Mouse (Mus musculus) heart, postnatal 10 days (tissue): Measurements from ENCODE around the gene Phldb2. TPM values are rescaled to one million over a fixed set of nuclear protein-coding genes. Genes with fewer than 3 reads are reported as not detected.

Experiments
- DNase-seq, 2 experiments: peaks; one replicate each; pipeline ENCODE4 v3.0.0; 2021
- intact Hi-C: fragments of 180-260 bp; cut with DNase I; formaldehyde crosslinking; loops from one replicate; pipeline ENCODE4 v1.15.1; 2025
- total RNA-seq, 2 experiments: library from RNA; stranded (reverse); gene quantifications; 2 replicates each; pipeline ENCODE4 v1.2.3; 2021

The Phldb2 gene
- total RNA-seq, 2 experiments from 2014 or later: 39.9 to 61.7 TPM

DNA sequence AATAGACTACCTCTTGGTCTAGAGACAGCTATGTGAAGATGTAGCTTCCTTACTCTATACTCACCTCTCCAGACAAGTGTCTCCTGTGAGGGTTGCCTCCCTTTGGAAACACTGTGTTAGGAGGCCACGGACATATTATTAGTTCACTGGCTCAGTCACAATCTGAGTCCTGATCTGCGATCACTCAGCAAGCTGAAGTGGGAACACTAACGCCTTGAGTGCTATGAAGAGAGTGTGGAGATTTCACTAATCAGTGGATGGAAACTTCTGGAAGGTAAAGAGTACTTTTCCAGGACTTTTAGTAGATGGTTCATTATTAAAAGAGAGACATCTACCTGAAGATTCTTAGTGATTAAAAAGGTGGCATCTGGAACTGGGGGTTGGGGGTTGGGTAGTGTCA, 54.9 kb downstream of the Phldb2 start:
- intact Hi-C loops: loop anchor here (5.0 kb wide), 1 partner anchor 54 kb away; the partner anchor contains the start of gene Phldb2
- no peak for DNase-seq

DNA sequence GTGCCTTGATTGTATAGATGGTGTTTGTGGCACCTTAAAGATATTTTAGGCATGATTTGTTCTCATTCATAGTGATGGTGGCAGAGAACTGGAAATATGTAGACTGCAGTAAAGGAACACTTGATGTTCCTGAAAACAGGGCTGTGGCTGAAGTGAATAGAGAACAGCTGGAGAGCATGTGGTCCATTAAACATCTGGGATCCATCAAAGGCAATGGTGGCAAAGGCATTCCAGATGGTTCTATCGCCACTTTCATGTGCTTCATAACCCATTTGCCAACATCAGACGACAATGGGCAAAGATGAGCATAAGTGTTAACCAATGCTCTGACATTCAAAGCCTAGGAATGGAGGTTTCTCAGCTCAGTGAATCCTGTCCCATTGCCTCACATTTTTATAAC, 56.8 kb downstream of the Phldb2 start:
- DNase-seq: no peak
- intact Hi-C loops: loop anchor here (5.0 kb wide), 1 partner anchor 56 kb away; the partner anchor contains the start of gene Phldb2

DNA sequence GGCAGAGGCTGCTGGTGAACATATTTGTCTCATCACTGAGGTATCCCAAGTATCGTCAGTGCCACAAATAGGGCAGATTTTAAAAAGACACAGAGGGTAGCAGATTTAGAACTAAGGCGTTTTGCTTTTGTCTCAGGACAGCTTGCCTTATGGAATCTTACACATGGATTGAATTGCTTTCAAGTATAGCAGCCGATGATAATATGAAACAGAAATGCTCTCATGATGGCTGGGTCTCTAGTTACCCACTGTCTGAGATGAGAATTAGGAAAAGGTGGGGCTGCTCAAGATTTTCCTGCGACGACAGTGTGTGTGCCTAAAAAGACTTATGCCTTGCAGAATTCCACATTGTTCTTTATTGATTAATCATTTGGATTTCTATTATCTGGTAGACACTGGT, 58.4 kb downstream of the Phldb2 start:
- intact Hi-C loops: loop anchor here (5.0 kb wide), 1 partner anchor 57 kb away; the partner anchor contains the start of gene Phldb2
- no peak for DNase-seq

DNA sequence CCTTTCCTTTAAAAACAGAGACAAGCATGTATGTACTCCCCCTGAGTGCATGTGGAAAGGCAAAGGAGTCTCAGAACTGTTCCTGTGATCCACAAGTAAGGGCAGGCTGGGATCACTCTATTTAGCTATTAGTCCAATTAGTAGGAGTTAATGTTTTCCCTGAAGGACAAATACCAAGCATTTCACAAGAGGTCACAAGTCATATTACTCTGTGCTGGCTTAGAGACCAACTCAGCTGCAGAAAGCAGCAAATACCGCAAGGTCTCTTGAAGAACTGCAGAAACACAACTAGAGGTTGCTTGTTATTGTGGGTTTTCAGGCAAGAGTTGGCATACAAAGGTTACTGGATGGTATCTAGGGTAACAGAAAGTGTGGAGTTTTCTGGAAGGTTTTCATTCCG, 59.6 kb downstream of the Phldb2 start:
- peak in 1 of 2 experiments; percentile 33 for DNase-seq
- intact Hi-C loops: no loop called here

DNA sequence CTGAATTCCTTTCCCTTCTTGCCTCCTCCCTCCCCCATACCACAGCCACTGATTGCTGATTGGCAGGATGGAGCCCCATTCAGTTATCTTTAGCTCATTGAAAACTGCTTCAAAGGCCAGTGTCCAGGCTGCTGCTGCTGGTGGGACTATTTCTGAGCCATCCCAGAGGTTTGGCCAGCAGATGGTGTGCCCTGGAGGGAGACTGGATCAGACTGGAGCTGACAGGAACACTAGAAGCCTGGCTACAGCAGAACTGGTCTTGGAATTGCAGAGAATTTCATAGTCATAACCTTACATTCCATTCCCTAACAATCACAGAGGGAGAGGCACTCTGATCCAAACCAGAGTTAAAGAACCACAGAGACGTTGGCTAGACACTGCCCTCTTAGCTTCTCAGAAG, 60.5 kb downstream of the Phldb2 start:
- intact Hi-C loops: no loop called here
- peak; percentile 63 to 64 for DNase-seq

DNA sequence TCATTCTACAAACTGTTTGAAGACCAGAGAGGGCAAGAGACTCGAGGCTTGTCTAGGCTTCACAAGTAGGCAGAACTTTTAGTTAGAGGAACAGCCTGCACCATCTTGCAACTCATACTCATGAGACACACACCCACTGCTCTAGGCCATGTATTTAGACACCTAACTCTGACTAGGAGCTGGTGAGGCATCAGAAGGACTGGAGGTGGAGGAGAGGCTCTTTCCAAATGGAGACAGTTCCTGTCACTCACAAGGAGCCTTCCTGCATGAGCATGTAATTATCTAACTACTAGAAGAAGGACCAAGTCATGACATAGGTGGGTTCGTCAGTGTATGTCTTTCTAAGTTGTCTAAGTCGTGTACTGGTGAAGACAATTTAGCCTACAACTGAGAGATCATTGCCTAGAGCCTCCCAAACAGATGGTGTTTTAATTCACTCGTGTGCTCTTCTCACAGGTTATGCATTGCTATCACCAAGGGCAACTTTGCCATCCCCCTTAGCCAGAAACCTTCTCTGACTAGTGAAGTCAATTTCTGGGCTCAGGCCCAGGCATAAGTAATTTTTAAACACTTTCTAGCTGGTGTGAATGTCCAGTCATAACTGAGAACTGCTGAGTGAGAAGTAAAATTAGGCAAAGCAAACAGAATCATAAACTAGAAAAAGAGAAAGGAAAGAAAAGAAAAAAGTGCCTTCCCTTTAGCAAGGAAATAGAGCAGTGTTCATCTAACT, 62.8 kb downstream of the Phldb2 start:
- no peak for DNase-seq
- intact Hi-C loops: no loop called here

DNA sequence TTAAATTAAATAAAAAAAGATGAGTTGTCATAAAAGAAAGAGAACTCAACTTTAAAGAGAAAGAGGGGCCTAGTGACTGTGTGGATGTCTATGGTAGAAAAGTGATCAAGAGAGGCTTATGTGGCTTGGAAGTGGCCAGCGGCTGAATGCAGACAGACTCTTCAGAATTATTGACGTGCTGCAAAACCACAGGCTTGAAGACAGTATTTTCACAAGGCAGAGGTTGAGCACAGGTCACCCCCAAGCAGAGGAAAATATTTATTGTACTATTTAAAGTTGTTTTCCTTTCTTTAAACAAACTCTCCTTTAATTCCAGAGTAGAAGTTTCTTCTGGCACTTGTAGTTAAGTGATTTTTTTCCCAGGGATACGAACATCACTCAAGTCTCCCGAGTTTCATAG, 63.8 kb downstream of the Phldb2 start:
- intact Hi-C loops: no loop called here
- DNase-seq: no peak

DNA sequence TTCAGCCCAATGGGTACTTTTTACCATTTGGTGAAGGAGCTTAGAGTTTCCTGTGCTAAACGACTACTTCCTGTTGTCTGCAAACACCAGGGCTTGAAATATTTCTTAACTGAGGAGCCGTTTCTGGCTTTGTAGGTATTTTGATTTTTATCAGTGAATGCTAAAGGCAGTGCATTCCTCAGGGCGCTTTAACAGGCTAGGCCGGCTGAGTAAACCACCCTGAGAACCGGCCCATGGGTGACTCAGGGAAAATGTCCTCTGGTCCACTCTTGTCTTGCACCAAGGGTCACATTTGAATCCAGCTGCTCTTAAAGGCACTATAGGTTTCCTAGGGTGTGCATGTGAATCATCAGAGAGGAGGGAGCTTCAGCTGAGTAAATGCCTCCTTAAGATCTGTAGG, 66.8 kb downstream of the Phldb2 start:
- intact Hi-C loops: no loop called here
- no peak for DNase-seq

DNA sequence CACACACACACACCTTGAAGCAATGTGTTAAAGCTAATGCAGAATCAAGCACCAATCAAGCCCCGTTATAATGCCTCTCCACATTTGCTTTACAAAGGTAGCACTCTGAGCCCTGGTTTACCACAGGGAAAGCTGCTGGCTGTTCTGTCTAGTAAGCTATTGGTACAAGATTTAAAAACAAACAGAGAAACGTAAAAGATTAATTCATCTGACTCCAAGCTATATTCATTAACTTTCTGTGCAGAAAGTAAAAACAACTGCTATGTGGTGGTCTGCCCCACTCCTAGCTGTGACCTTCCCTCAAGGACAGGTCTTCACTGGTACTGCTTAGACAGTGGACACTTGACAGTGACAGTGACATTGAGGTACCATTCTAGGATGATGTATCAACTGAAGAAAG, 69.2 kb downstream of the Phldb2 start:
- no peak for DNase-seq
- intact Hi-C loops: no loop called here

DNA sequence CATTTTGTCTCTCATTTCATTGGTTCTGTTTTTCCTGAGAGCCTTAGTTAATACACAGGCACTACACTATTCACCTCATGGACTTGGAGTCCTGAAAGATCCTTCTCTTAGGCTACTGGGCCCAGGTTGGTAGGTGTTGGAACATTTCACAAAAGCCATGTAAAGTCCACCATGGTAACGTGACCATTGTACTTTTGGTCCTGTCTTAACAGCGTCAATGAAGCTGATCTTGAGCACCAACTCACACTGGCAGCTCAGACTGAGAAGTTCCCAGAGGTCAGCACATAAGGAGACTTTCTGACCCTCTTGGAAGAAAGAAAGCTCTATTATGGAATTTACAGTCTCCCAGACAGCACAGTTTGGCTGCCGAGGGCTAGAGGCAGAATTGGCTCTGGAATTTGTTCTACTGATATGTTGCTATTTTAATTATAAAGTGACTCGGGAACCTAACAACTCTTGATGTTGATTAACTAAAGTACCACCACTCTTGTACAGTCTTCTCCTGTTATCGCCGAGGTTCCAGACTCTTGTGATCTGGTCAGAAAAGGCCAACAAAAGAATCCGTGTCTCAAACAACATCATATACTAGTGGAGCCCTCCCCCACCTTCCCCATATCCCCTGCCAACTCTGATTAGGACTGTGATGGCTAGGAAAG, 72.1 kb downstream of the Phldb2 start:
- intact Hi-C loops: no loop called here
- peak; percentile 25 to 38 for DNase-seq

DNA sequence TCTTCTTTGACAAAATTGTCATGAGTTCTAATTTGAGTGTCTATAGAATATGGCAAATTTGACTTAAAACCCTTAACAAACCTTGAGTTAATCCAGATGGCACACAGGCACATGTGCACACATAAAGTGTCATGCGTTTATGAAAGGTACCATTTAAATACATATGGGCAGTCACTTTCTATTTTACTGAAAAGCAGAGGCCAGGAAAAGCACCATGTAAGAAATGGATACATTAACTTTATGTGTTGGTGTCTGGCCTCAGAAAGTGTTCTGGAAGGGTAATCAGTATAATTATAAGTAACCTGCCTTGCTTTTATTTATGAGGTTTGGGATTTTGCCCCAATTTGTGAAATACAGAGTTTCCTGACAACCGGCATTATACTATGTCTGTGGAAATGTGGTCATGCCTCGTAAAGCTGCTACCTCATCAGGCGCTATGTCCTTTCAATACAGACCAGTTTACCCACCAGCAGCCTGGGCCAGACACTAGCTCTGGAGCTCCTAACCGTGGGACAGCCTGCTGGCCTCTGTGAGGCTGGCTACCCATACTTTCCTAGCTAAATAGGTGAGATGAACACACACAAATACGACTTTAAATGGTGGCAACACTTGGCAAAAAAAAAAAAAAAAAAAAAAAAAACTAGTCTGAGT, 73.2 kb downstream of the Phldb2 start:
- intact Hi-C loops: no loop called here
- DNase-seq: no peak

DNA sequence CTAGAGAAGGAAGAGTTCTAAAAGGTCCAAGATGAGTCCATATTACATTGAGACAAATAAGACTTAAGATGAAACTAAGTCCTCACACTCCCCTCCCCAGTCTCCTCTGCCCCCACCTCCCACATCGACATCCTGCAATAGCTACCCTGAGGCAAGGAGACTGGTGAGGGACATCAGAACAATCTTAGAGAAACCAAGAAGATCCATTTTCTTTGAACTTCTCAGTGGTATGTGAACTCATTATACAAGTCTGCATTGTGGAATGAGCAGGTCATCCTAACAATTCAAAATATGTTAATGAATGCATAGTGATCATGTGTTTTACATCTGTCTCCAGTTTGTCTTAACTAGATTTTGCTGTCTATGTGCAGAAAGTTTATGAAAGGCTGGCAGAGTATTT, 75.7 kb downstream of the Phldb2 start:
- intact Hi-C loops: no loop called here
- no peak for DNase-seq

DNA sequence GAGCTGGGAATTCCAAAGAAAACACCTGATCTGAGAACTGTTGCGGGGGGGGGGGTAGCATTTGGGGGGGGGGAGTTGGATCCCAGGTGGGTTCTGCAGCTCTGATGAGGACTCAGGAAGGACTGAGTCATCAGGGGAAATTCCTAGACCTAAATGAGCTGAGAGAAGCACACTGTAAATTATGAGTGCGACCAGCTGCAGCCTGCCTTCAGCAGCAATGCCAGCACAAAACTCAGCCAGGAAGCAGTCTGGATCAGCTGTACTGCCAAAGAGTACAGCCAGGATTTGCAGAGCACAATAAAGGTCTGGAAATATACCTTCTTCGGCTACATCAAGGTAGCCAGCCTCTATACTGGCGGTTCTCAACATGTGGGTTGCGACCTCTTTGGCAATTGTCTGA, 76.2 kb downstream of the Phldb2 start:
- peak; percentile 47 to 56 for DNase-seq

DNA sequence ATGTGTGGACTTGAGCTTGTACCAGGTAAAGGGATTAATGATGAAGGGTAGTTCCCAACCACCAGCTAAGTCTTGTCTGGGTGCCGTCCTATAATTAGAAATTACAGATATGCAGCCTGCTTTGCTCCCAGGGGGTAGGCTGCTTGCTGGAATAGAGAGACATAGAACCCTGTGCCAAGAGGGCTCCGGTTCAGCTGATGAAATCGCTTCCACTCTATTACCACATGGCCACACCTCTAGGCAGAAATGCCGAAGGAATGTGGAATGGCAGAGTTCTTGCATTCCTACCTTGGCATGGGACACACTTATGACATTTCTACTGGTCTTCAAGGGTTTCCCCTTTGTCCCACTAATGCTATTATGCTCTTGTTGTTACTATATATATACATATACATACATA, 80.0 kb downstream of the Phldb2 start:
- intact Hi-C loops: no loop called here

More for the DNA sequence above, 76.2 kb downstream of the Phldb2 start:
- intact Hi-C loops: no loop called here

DNA sequence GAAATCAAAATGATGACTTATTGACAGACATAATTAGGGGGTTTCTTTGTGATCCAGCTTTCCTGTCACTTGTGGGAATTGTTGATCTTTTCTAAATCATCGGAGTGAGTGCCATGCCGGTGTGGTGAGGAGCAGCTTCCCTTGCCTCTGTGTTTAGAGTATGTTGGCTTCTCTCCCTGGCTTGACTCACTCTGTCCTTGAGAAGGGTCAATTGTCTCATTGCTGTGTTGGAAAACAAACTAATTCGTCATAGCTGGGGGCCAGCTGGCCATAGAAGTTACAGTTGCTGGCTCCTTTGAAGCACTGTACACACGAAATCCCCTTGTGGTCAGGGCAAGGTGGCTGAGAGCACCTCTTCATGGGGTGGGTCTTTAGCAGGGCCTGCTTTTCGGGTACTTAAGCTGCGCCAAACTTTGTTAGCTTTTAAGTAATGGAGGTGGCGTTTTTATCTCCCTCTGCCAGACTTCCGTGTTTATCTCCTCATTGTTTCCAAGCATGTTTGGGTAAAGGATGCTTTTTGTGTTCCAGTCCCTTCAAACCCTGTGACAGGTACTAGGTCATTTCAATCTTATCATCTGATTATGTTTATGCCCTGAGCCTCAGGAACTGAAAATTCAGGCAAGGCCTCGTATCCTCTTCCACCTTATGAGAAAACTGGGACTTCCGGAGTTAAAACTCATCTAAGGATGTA, 82.0 kb downstream of the Phldb2 start:
- intact Hi-C loops: loop anchor here (2.0 kb wide), 1 partner anchor 27 kb away; no protein-coding TSS in a partner anchor
- peak; percentile 79 to 80 for DNase-seq

More for the DNA sequence above, 80.0 kb downstream of the Phldb2 start:
- DNase-seq: peak; percentile 79

DNA sequence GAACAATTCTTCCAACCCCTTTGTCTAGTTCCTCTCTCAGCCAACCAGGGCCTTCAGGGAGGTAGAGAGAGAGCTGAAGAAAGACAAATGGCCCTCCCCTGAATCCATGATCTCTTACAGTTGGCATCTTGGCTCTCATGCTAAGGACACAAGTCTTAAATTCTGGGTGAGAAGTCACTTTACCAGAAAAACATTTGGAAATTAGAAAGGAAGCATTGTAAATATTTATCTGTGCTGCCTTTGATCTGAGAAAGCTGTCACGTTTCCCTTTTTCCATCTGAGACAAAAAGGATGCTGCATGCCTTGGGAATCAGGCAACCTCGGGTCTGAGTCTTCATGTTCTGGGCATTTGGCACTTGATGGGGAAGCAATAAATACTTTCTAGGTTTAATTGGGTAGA, 82.7 kb downstream of the Phldb2 start:
- DNase-seq: no peak
- intact Hi-C loops: loop anchor here (2.0 kb wide), 1 partner anchor 26 kb away; no protein-coding TSS in a partner anchor

DNA sequence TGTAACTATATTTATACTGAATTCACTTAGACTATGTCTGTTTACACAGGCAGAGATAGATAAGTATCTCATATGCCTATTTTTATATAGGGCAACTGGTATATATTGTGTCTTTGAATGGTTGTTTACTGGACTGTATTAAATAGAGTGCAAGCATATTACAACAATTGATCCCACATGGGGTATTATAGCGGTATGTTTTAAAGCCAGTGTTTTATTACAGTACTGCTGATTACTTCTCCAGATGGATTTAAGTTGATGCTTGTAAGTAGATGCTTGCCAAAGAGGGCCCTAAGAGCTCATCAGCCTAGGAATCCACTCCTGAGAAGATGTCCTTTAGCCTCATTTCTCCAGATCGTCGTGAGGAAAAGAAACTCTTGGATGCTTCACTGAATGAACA, 84.4 kb downstream of the Phldb2 start:
- intact Hi-C loops: no loop called here
- DNase-seq: no peak

DNA sequence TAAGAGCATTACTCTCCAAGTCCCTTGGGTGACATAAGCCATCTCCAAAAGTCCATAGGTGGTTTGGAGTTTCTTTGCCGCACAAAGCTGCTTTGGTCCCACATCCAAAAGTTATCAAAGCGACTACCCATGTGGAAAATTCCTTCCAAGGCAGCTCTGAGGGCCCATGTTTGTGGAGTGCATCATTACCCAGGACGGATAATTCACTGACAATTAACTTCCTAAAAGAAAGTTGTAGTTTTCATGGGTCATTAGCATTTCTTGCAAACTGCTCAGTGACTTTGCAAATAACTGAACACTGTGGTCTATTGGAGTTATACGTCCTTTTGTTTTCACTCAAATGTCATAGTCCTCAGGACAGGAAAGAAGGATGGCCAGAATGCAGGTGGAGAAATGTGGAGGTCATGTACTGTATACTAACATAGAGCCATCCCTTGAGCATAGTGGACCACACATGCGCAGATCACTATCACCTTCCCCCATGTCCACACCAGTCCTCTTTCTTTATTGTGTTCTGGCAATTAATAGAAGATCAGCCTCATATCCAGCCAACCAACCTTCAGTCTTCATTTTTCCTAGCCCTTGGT, 96.0 kb downstream of the Phldb2 start:
- DNase-seq: no peak

DNA sequence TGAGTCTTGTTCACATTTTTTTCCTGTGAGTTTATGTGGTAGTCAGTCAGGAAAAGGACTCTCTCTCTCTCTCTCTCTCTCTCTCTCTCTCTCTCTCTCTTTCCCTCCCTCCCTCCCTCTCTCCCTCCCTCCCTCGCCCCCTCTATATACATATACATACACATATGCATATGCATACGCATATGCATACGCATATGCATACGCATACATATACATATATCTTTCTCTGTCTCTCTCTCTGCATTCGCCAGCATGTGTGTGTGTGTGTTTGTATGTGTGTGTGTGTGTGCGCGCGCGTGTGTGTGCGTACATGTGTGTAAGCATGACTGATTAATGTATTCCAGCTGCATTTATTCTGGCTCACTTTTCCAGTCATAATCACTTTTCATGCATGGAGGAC, 98.9 kb downstream of the Phldb2 start:
- intact Hi-C loops: no loop called here
- no peak for DNase-seq

More for the DNA sequence above, 96.0 kb downstream of the Phldb2 start:
- intact Hi-C loops: no loop called here

DNA sequence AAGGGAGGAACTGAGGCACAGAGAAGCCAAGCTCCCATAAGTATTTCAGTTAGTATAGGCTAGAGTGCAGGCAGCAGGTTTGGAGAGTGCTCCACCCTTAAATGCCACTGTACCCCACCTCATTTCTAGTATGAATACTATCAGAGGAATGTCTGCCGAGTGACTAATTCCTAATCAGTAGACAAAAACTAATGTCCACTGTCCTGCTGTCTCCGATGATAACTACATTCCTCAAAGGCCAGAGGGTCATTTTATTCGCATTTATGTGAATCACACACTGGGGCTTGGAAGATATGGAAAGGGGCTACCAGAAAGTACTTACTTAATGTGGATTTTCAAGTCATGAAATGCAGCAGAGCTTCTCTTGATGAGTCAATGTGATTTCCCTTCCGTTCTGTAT, 104.4 kb downstream of the Phldb2 start:
- intact Hi-C loops: no loop called here
- no peak for DNase-seq
